Mouse (Mus musculus) ES-Bruce4 (cell line): ENCODE results near the gene Cdh13.

Source experiments
- CTCF ChIP-seq: IDR thresholded peaks from one replicate; pipeline ENCODE4 v1.8.1; 2011; ENCODE audit warnings: low read depth, low read length
- EP300 ChIP-seq: IDR thresholded peaks from 2 replicates; pipeline ENCODE4 v1.6.1; 2011; ENCODE audit warnings: low read depth, low read length; ENCODE audit not compliant: insufficient read depth
- POLR2A ChIP-seq: IDR thresholded peaks from one replicate; pipeline ENCODE4 v1.8.1; 2011; ENCODE audit warnings: low read length; ENCODE audit not compliant: insufficient read depth

- no peak for TF ChIP-seq POLR2A
- TF ChIP-seq CTCF = no peak
- TF ChIP-seq EP300 = no peak
These were observed 12.9 kb downstream of the Cdh13 start for GRCm38 (mm10) chr8:118296477-118296876.
